Mouse (Mus musculus) erythroblast, adult 5-6 weeks (primary cell): Measurements from ENCODE around the gene B9d2. TPM values are rescaled to one million over a fixed set of nuclear protein-coding genes. Genes with fewer than 3 reads are reported as not detected.

Experiments used
- ATAC-seq: replicated peaks from 2 replicates; pipeline ENCODE4 v1.8.0; 2016; ENCODE audit warnings: moderate number of reproducible peaks, mild to moderate bottlenecking, moderate TSS enrichment, inconsistent platforms; ENCODE audit not compliant: poor library complexity, low FRiP score, severe bottlenecking
- total RNA-seq, 2 experiments: library from RNA; stranded (forward) in 1 of 2; stranded (reverse) in 1 of 2; fragments of 150-400 nt in 1 of 2; fragments of 200-764, 138-1000 nt in 1 of 2; gene quantifications; 2 replicates each; pipeline versions ENCODE4 v1.2.3 to v1.2.4; 2015 to 2017; ENCODE audit warnings: low replicate concordance in 2 of 2

B9d2 gene
- total RNA-seq, 2 experiments from 2014 or later = 0.60 to 8.1 TPM

DNA sequence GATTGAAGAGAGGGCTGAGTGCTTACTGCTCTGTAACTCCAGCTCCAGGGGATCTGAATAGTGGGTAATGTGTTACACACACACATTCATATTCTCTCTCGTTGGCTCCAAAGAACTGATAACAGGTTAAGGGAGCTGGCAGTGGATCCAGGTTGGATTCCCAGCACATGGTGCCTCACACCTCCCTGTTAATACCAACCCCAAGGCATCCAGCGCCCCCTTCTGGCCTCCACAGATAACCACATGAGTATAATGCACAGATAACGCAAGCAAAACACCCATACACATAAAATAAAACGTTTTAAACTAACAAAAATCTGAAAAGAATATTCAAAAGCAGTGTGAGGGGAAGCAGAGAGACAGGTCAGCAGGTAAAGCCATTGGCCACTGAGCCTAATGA lies 8.1 kb upstream of the B9d2 start:
- no peak for ATAC-seq

DNA sequence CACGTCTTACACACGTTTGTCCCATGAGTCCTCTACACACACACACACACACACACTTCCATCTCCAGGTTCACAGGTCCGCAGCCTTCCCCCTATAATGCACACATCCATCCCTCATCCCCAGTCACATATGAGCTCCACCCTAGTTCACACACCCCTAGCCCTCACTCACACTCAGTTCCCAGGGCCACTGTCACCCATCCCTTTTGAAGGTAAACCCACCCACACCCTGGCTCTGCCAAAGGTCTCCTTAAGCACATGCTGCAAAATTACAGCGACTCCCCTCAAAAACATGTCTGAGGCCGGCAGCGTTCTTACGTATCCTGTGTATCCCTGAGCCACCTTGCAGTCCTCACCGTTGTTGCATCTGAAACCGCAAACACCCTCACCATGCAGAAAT lies 6.3 kb upstream of the B9d2 start:
- ATAC-seq = no peak

DNA sequence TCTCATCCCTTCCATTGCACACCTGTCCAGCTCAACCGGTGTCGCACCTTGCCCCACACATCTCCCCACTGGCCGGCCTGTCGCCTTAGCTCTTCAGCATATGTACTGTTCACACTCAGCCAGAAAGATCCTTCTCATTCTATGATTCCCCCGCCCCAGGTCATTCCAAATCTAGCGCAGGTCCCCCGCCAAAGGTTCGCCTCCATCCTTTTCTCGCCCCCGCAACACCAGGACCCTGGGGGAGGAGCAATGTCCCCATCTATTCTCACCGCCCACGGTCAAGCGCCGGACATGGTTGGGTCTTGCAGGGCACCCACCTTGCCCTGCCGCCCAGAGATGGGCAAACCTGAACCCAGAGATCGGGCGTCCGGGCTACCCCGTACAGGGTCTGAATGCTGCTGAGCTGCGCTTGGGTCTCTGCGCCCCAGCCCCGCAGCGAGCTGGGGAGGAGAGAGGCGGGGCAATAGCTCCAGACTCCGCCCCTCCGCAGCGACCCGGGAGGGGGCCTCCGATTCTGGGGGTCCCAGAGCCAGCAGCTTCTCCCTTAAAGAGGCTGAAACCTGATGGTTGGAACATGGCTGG lies 5.8 kb upstream of the B9d2 start, which contains the start of gene Tmem91:
Gene Tmem91 (minus strand): TSS at position 448 of the 582 bp plus-strand sequence.
- ATAC-seq = no peak

DNA sequence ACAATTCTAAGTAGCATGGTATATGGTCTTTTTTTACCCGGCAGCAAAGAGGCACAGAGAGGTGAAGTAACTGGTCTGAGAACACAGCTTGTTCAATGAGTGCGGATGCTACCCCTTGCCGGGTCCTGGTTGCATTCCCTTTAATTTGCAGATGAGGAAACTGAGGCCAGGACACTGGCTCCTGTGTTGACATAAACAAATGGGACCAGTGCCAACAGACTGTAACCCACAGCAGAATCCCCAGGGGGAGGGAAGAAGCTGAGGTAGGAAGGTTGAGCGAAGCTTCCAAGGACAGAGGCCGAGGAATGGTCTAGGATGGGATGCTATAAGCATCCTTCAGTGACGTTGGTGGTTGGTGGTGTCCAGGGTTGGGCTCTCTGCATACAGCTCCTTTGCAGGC lies 5.2 kb upstream of the B9d2 start:
- ATAC-seq = no peak

DNA sequence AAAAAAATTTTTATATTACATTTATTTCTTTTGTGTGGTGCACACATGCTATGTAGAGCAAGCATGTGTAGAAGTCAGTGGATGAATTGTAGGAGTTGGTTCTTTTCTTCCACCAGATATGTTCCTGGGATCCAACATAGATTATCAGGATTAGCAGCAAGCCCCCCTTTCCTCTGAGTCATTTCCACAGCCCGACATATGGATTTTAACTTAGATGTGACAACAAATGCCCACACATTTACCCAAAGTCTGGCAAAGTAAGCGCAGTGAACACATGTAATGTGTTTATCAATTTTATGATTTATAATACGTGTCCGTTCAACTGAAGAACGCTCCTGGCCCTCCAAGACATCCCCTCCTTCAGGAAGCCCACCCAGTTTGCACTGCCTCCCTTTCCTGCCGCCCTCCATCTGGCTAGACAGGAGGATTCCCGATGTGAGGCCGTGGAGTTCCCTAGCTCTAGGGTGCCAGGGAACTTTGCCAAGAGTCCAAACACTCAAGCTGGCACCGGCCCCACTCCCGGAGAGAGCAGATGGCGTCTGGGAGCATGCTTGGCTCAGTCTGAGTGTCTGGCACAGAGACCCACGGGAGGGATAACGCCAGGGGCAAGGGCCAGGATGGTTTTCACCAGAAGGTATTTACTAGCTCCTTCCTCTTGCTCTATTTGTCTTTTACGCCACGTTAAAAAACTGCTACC lies 4.3 kb upstream of the B9d2 start:
- no peak for ATAC-seq

DNA sequence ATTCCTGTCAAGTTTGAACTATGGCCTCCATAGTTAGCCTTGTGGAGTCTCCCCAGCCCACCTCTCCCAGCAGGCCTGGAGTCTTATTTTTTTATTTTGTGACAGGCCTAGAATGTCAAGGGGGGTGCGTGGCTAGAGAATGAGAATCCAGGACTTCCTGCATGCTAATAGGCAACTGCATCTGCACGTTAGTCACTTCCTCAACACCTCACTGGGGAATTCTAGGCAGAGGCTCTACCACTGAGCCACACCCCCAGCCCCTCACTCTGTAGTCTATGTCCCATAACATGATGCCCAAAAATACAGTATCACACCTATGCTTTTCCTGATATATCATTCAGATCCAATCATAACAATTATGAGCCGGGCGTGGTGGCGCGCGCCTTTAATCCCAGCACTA lies 3.6 kb upstream of the B9d2 start:
- ATAC-seq = no peak

DNA sequence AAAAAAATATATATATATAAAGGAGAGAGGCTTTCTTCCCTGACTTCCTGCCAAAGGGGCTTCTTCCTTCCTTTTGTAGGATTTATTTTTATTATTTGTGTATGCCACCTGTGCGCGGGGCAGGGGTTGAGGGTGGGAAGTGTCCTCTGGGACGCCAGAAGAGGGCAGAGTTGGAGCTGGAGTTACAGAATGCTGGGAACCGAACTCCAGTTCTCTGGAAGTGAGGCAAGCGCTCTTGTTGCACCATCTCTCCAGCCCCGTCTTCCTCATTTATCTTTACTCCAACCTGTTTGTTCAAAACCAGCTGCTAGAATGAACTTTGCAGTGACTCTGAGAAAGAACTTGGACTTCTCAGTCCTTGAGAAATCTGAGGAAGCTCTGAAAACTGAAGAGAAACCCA lies 609 bp upstream of the B9d2 start:
- ATAC-seq = no peak

DNA sequence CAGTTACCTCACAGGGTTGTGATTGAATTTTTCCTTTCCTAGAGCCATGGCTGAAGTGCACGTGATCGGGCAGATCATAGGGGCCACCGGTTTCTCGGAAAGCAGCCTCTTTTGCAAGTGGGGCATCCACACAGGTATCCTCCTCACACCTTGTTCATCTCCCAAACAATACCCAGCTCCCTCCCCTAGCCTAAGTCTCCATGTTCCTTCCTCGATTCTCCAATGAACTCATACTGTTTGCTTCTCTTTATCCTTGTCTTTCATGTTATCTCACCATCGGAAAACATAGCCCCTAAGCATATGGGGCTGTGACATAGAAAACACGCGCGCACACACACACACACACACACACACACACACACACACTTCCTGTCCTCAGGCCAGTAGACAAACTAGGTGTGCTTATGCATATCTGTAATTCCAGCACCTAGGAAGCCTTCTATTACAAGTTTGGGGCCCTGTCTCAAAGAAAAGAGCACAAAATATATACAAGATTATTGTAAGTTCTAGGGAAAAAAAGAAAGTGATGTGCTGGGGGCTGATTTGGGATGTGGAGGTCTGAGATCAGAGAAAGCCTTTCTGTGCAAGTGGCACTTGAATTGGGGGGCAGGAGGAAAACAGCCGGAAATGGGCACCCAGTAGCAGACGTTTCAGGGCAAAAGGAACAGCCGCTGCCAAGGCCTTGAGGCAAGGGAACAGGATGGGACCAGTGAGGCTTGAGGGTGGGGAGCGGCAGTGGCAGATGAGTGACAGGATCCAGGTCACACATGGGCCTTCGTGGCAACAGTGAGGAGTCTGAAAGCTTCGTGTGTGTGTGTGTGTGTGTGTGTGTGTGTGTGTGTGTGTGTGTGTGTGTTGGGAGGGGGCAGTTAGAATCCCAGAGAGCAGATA lies 1.0 kb downstream of the B9d2 start:
- ATAC-seq = no peak

DNA sequence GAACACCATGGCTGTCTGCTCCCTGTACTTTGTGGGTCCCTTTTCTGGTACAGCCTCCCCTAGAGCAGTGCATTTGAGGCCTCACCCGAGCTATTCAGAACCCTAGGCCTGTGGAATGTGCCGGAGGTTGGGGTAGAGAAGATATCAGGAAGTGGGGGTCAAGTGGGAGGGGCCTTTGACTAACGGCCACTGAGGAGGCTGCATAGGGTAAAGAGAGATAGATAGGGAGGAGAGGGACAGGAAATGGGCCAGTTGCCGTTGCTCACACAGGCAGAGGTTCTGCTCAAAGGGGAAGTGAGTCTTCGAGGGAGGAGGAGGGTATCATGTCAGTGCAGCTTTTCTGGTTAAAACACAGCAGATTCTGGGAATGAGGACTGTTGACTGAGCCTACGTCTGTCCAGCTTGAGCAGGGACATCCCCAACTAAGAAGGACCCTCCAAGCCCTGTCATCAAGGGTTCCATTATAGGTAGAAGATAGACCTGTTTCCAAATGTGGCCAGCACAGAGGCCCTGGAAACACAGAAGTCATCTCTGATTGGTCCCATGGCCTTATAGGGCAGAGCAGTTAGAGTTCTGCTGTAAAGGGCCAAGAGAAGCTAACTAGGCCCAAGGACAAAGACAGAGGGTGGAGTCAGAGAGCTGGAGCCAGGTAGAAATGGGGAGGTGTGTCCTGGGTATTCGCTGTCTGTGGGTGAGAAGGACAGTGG lies 3.0 kb downstream of the B9d2 start:
- ATAC-seq = no peak

DNA sequence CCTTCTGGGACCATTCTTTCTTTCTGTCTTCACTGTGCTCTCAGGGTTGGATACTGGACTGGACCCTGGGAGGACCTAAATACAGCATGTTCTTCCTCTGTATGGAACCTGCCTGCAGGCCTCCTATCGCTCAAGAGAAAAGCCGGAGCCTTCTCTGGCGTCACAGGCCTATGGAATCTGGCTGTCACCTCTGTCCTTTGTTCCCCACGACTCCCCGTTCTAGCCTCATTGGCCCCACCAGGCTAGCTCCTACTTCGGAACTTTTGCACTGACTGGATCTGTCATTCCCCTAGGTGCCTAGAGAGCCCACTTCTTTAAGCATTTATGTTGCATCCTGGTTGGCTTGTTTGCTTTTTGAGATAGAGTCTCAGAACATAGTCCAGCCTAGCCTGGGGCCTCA lies 4.1 kb downstream of the B9d2 start:
- ATAC-seq = no peak

DNA sequence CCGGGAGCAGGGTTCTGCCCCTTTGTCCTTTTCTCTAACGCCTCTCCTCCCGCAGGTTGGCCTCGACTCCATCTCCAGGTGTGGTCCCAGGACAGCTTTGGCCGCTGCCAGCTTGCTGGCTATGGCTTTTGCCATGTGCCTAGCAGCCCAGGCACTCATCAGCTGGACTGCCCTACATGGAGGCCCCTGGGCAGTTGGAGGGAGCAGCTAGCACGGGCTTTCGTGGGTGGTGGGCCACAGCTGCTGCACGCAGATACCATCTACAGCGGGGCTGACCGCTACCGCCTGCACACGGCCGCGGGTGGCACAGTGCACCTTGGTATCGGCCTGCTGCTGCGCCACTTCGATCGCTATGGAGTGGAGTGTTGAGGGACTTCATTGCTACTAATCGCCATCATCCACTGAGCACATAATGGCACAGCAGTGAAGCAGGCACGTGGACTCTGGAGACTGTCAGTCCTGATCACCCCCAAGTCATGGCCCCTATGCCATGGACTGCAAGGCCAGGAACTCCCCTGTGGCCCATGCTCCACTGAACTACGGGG lies 5.4 kb downstream of the B9d2 start:
- no peak for ATAC-seq

DNA sequence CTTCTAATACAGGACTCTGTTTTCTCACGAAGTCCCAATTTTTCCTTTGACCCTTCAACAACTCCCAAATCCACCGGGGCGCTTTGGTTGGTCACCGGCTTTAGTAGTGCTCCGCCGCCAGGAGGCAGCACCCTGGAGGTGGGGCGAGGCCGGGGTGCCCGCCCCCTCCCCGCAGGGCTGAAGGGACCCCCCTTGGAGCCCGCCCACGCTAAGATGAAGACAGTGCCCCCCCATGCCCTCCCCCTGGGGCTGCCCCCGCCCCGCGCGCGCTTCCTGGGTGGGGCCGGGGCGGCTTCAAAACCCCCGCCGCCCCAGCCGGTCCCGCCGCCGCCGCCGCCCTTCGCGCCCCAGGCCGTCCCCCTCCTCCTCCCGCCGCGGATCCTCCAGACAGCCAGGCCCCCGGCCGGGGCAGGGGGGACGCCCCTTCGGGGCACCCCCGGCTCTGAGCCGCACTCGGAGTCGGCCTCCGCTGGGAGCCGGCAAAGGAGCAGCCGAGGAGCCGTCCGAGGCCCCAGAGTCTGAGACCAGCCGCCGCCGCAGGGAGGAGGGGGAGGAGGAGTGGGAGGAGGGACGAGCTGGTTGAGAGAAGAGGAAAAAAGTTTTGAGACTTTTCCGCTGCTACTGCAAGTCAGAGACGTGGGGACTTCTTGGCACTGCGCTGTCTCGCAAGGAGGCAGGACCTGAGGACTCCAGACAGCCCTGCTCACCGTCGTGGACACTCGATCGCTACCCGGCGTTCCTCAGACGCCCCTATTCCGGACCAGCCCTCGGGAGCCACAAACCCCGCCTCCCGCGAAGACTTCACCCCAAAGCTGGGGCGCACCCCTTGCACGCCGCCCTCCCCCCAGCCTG lies 6.3 kb downstream of the B9d2 start, which contains the start of gene Tgfb1:
Gene Tgfb1 (plus strand): TSS at position 323 of the 852 bp plus-strand sequence.
- peak; percentile 49 for ATAC-seq

DNA sequence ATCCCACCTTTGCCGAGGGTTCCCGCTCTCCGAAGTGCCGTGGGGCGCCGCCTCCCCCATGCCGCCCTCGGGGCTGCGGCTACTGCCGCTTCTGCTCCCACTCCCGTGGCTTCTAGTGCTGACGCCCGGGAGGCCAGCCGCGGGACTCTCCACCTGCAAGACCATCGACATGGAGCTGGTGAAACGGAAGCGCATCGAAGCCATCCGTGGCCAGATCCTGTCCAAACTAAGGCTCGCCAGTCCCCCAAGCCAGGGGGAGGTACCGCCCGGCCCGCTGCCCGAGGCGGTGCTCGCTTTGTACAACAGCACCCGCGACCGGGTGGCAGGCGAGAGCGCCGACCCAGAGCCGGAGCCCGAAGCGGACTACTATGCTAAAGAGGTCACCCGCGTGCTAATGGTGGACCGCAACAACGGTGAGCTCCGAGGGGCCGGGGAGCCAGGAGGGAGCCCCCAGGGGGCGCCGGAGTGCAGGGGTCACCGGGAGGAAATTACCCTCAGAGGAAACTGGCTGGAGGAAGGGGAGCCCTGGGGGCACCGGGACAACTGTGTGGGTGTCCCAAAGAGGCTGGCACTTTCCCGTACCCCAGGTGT lies 7.3 kb downstream of the B9d2 start:
- ATAC-seq = peak; percentile 33

DNA sequence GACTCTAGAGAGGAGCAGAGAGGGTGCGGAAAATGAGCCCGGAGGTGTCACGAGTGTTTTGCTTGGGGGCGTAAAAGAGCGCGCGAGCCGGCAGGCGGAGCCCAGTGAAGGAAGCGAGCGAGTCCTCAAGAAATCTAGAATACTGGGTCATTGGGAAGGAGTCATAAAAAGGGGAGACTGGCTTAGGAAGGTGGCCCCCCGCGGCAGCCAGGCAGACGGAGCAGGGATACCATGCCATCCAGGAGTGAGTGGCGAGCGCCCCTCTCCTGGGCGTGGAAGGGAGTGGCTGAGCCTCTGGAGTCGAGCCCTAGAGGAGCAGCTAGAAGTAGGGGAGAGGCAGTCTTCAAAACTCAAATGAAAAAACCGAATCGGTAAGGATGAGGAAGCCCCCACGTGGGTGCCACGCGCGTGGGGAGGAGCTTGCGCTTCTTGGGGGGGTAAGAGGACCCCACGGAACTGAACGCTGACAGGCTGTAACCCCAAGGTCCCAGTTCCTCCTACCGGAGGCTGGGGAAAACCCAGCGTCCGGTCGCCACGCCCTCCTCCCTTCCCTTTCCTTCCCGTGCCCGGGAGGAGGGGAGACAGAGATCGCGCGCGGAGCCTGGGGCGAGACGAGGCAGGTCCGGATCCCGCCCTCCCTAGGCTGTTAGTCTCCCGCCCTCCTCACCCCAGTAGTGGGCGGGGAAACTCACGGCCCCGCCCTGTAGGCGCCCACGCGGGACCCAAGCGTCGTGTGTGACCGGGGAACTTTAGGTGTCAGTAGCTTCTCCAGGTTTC lies 8.4 kb downstream of the B9d2 start:
- ATAC-seq = peak; percentile 77

DNA sequence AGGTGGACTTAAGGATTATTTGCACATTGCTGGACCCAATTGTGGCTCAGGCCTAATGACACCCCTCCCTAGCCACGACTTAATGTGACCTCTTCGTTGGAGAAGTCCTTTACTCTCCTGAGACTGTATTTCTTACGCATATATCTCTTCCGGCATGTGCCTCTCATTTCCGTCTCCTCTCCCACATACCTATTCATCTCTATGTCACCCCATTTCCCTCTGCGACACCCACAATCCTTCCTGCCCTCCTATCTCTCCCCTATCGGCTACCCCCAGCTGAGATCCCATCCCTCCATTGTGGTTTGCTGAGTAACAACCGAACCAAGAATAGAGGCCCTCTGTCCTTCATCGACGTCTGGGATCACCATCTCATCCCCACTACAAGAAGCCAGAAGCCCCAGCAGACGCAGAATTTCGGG lies 9.0 kb downstream of the B9d2 start:
- ATAC-seq = no peak

DNA sequence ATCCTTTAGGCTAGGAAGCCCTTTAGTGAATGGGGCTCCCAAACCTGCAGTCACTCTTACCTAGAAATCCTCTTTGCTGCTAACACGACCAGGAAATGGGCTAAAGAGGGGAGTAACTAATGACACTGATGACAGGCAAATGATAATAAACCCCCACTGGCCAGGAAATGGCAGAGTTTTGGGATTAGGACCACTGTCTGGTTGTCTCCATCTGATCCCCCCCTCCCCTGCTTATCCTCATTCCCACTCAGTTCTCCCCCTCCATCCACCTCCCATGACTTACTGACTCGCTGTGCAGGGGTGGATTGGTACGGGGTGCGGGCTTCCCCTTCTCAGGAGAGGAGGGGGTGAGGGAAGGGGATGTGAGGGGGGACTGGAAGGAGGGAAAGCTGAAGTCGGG lies 9.5 kb downstream of the B9d2 start:
- no peak for ATAC-seq

DNA sequence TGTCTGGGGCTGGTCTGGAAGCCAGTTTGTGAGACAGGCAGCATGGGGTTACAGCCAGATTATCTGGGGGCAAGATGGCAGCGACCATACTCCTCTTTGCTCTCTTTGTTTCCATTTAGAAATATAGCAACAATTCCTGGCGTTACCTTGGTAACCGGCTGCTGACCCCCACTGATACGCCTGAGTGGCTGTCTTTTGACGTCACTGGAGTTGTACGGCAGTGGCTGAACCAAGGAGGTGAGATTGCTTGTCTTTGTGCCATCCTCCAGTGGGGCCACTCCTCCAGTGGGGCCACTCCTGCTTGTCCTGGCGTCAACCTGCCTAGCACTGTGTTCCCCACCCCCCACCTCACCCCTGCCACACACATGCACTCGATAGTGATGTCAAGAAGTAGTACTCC lies 13.5 kb downstream of the B9d2 start:
- no peak for ATAC-seq

DNA sequence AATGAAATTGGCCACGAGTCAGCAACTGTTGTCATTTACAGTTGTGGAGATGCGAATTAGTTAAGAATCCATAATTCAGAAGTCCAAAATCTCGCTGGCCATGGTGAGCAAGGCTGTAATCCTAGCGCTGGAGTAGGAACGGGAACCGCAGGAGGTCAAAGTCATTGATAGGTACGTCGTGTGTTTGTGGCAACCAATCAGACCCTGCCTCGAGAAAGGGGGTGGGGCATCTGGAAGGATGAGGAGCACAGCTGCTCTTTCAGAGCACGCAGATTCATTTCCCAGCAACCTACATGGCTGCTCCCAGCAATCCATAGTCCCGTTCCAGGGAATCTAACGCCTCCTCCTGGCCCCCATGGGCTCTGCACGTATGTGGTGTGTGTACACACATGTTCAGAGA lies 19.3 kb downstream of the B9d2 start:
- ATAC-seq = no peak
